Mouse (Mus musculus) limb, embryonic 11.5 days (tissue): ENCODE data around the gene Iqsec3. TPM values are rescaled to one million over a fixed set of nuclear protein-coding genes. Genes with fewer than 3 reads are reported as not detected.

Experiments
- ATAC-seq: fragments of 200-750 bp; cut with Nextera tagmentation; 2 replicates; pipeline ENCODE4 v1.8.0; 2017; ENCODE audit warnings: low read depth; ENCODE audit not compliant: insufficient number of reproducible peaks, low FRiP score, low TSS enrichment
- DNase-seq: peaks from one replicate; pipeline ENCODE4 v3.0.0-alpha.2; 2015; ENCODE audit warnings: low spot score
- H3K27ac ChIP-seq: fragments of 300-500 bp; sonication (generic); replicated peaks from 2 replicates; pipeline ENCODE4 v1.5.1; 2014; ENCODE audit warnings: low read depth, mild to moderate bottlenecking, low read length
- H3K27me3 ChIP-seq: fragments of 300-500 bp; sonication (generic); 2 replicates; pipeline ENCODE4 v1.6.1; 2014; ENCODE audit warnings: mild to moderate bottlenecking, low read length, mixed read lengths; ENCODE audit not compliant: control insufficient read depth, insufficient read depth
- H3K36me3 ChIP-seq: fragments of 300-500 bp; sonication (generic); 2 replicates; pipeline ENCODE4 v1.6.1; 2014; ENCODE audit warnings: mild to moderate bottlenecking, low read length, moderate library complexity, mixed read lengths; ENCODE audit not compliant: control insufficient read depth, insufficient read depth
- H3K4me1 ChIP-seq: fragments of 300-500 bp; sonication (generic); 2 replicates; pipeline ENCODE4 v1.6.1; 2014; ENCODE audit warnings: low read length, mixed read lengths; ENCODE audit not compliant: control insufficient read depth, insufficient read depth
- H3K4me2 ChIP-seq: fragments of 300-500 bp; sonication (generic); 2 replicates; pipeline ENCODE4 v1.6.1; 2014; ENCODE audit warnings: low read depth, mild to moderate bottlenecking, moderate library complexity; ENCODE audit not compliant: severe bottlenecking
- H3K4me3 ChIP-seq: fragments of 300-500 bp; sonication (generic); 2 replicates; pipeline ENCODE4 v1.5.1; 2014; ENCODE audit warnings: low read depth, low read length
- H3K9ac ChIP-seq: fragments of 300-500 bp; sonication (generic); 2 replicates; pipeline ENCODE4 v1.6.1; 2014; ENCODE audit warnings: mild to moderate bottlenecking, low read length
- H3K9me3 ChIP-seq: fragments of 300-500 bp; sonication (generic); 2 replicates; pipeline ENCODE4 v1.6.1; 2016; ENCODE audit warnings: low read length; ENCODE audit not compliant: control insufficient read depth
- WGBS: fragments of 180-500 bp; shearing (Covaris S2); extraction: QIAGEN DNeasy Blood & Tissue Kit; methylation state at CpG from one replicate; pipeline ENCODE4 v1.1.7; 2014; 5-methylcytosine and 5-hydroxymethylcytosine counted together
- polyA plus RNA-seq: library from polyadenylated mRNA; unstranded; fragments of >200 nt; fragmentation: Nextera tagmentation; extraction: Ambion mirVana; gene quantifications from 2 replicates; pipeline ENCODE4 v1.2.1, GENCODE M21; 2014

The Iqsec3 gene
- polyA plus RNA-seq, 1 experiment from 2014 or later = 0.07 TPM

DNA sequence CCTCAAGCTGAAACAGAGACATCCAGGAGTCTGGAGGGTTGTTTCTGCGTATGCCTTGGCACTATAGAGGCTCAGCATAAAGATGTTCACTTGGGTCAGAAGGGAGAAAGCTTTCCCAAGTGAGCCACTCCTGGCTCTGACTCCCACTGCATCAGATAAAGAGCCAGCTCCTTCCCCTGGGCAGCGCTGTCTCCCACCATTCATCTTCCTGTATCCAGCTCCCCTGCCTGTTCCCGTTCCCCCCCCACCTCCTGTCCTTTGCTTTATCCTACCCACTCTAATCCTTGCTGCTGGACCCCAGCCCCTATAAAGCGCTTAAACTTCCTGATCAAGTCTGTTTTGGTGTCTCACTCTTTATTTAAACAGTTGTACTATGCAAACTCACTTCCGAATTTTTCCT is 1.2 kb downstream of the Iqsec3 start:
- Histone ChIP-seq H3K9ac (no peak overlapping the region), H3K4me2 (no peak overlapping the region), H3K9me3 (no peaks in the 10 kb centered on the region), H3K27ac (no peak overlapping the region), H3K4me1 (0 out of 2 replicates have a peak, but pooled peaks cover 3% of the 10 kb centered on the region), H3K27me3 (peaks cover 15% of the 10 kb centered on the region), H3K36me3 (no peaks in the 10 kb centered on the region), H3K4me3 (no peak overlapping the region)
- no peak for ATAC-seq
- DNase-seq = no peak
- WGBS = 38% methylated on average over 5 of the region's 5 CpGs

DNA sequence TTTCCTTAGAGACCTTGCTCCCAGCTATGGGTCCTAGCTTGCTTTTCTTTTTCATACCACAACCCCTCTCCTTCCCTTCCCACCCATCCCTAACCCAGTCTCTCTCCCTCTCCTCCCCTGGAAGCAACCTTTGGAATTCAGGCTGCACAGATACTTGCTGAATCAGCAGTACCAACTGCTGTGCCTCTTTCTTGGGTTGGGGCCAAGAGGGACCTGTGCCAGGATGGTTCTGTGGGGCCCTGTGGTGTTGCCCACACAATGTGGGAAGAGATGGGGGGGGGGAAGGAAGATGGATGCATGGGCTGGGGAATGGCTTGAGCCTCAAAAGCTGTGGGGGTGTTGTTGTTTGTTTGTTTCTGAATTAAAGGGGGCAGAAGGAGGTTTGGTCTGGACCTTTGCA is 5.2 kb downstream of the Iqsec3 start:
- Histone ChIP-seq H3K27ac (no peak overlapping the region), H3K4me1 (no peaks in the 10 kb centered on the region), H3K36me3 (no peaks in the 10 kb centered on the region), H3K4me3 (no peak overlapping the region), H3K4me2 (no peak overlapping the region), H3K9me3 (no peaks in the 10 kb centered on the region), H3K27me3 (0 out of 2 replicates have a peak, but pooled peaks cover 5% of the 10 kb centered on the region), H3K9ac (no peak overlapping the region)
- ATAC-seq (no peak), DNase-seq (no peak)

DNA sequence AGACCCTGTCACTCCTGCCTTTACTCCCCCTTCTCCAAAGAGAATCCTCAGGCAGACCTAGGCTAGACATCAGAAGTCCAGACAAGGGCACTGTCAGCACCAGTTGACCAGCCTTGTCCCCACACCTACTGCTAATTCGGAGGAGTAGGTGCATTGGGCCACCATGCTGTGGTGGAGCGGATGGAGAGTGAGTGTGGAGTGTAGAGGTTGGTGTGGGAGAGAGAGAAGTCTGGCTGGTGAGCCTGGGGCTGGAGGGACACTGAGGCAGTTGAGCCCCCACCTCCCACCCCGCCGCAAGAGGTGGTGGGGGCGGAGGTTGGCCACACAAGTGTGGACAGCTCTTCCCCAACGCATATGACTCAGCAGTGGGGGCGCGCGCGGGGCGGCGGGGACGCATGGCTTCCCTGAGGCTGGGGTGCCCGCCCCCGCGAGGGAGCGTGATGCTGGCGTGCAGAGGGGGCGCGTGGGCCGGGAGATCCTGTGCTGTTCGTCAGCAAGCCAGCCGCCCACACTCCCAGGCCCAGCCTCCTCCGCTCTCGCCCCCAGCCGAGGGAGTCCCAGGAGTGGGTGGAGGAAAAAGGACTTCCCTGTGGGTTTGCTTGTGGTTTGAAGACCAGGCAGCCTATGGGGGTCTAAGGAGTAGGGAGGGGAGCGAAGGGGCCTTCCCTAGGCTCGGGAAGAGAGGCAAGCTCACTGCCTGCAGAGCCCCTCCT is 10.7 kb downstream of the Iqsec3 start:
- no peak for ATAC-seq
- Histone ChIP-seq H3K9ac (no peak overlapping the region), H3K4me1 (0 out of 2 replicates have a peak, but pooled peaks cover 2% of the 10 kb centered on the region), H3K4me2 (peak overlapping the region; percentile 15; the same call in 1 of the 2 replicates), H3K27me3 (peaks cover 3% of the 10 kb centered on the region; the same call in 1 of the 2 replicates), H3K4me3 (no peak overlapping the region), H3K27ac (no peak overlapping the region), H3K9me3 (no peaks in the 10 kb centered on the region), H3K36me3 (no peaks in the 10 kb centered on the region)
- no peak for DNase-seq
- 3% methylated on average over 28 of the region's 28 CpGs for WGBS

DNA sequence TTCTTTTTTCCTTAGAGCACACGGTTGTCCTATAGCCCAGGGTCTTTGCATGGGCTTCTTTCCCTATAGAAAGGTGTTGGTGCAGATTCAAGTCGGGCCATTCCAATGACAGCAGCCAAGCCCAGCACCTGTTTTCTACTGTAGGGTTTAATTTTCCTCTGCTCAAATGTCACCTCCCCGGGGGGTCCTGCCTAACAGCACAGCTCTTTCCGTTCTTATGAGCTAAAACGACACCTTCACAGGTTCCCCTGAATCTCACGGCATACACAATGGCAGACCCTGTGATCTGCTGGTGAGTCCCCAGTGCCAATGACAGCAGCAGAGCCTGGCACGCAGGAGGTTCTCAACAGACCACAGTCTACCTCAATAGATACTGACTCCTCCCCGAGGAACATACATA is 16.1 kb downstream of the Iqsec3 start:
- H3K4me1 ChIP-seq = peaks cover 8% of the 10 kb centered on the region; the same call in 1 of the 2 replicates
- WGBS = 53% methylated on average over 8 of the region's 8 CpGs
- DNase-seq (no peak), ATAC-seq (no peak)
- no peak overlapping the region for H3K4me3 ChIP-seq
- no peaks in the 10 kb centered on the region for H3K36me3 ChIP-seq
- no peaks in the 10 kb centered on the region for H3K9me3 ChIP-seq
- no peak overlapping the region for H3K9ac ChIP-seq
- H3K27me3 ChIP-seq = no peaks in the 10 kb centered on the region
- no peak overlapping the region for H3K4me2 ChIP-seq
- no peak overlapping the region for H3K27ac ChIP-seq

DNA sequence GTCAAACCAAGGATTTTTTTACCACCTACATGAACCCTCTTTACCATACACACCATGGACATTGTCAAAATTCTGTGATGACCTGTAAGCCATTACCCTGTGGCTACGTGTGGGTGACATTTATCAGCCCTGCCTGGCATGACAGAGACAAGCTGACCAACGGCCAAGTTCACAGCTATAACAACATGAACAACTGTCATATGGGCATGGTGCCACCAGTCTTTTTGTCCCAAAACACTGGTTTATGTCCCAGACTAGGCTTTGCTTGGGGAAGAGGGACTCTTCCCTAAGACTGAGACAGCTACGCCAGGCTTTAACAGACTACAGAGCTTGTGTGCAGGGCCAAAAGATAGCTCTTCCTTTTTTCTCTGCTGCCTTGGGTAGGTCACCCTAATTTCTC is 16.8 kb downstream of the Iqsec3 start:
- H3K4me1 ChIP-seq = peaks cover 8% of the 10 kb centered on the region; the same call in 1 of the 2 replicates
- no peaks in the 10 kb centered on the region for H3K9me3 ChIP-seq
- DNase-seq (no peak), ATAC-seq (no peak)
- no peak overlapping the region for H3K9ac ChIP-seq
- no peaks in the 10 kb centered on the region for H3K36me3 ChIP-seq
- WGBS = 87% methylated on average over 3 of the region's 3 CpGs
- H3K4me2 ChIP-seq = no peak overlapping the region
- no peak overlapping the region for H3K27ac ChIP-seq
- no peak overlapping the region for H3K4me3 ChIP-seq
- H3K27me3 ChIP-seq = no peaks in the 10 kb centered on the region

DNA sequence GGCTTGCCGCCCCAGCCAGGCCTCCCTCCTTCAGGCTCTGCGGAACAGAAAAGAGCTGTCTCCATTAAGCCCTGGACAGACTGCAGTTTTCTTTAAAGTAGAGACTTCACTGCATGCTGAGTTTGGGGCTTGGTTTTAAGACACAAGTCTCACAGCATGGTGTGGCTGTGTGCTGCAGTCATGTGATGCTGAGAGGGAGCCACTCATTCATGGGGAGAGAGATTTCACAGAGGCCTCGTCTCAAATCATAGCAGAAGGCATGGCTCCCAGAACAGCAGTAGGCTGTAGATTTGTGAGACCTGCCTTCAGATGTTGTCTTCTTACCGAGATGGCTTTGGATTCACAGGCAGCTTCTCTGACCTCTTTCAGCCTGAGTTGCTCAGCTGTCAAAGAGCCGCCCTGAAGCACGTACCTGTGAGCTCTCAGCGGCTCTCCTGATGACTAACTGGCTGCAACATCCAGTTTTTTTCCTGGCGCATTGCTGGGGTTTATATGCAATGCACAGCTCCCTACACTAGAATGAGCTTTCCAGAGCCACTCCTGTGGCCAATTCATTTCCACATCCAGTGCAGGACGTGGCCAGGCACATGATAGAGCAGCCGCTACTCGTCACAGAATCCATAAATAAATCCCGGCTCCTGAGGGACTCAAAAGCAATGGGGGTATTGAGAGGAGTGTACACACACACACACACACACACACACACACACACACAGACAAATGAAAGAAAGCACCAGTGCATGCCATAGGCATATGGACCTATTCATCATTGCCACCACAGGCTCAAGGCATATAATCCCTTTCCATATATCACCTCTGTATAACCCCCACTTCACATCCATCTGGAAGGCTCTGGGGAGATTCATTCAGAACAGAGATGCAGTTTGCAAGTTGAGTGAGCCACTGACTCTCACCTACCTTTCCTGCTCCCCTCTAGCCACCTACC is 18.7 kb downstream of the Iqsec3 start:
- ATAC-seq (no peak), DNase-seq (no peak)
- Histone ChIP-seq H3K4me1 (peaks cover 8% of the 10 kb centered on the region; the same call in 1 of the 2 replicates), H3K27me3 (no peaks in the 10 kb centered on the region), H3K27ac (no peak overlapping the region), H3K9ac (no peak overlapping the region), H3K9me3 (no peaks in the 10 kb centered on the region), H3K4me2 (no peak overlapping the region), H3K36me3 (no peaks in the 10 kb centered on the region), H3K4me3 (no peak overlapping the region)
- WGBS = 62% methylated on average over 12 of the region's 12 CpGs

DNA sequence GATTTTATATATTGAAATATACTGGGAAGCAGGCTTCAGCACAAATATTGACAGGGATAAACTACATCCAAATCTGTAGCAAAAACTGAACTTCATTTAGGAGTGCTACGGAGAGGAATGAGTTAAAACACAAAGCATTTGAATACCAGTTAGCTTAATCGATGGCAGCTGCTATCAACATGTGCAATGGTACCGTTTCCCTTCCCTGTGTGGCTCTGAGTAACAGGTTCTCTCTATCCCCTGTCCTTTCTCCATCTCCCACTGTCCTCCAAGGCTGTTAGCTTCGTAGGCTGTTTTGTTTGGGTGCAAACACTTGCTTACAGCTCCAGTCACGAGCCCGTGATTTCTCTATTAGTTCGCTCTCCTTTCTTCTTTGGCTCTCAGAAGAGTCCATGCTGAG is 19.7 kb downstream of the Iqsec3 start:
- H3K27me3 ChIP-seq = no peaks in the 10 kb centered on the region
- DNase-seq (no peak), ATAC-seq (no peak)
- no peaks in the 10 kb centered on the region for H3K36me3 ChIP-seq
- WGBS = 47% methylated on average over 7 of the region's 7 CpGs
- no peak overlapping the region for H3K9ac ChIP-seq
- H3K4me1 ChIP-seq = peaks cover 8% of the 10 kb centered on the region; the same call in 1 of the 2 replicates
- H3K27ac ChIP-seq = no peak overlapping the region
- no peak overlapping the region for H3K4me3 ChIP-seq
- H3K9me3 ChIP-seq = no peaks in the 10 kb centered on the region
- H3K4me2 ChIP-seq = no peak overlapping the region

DNA sequence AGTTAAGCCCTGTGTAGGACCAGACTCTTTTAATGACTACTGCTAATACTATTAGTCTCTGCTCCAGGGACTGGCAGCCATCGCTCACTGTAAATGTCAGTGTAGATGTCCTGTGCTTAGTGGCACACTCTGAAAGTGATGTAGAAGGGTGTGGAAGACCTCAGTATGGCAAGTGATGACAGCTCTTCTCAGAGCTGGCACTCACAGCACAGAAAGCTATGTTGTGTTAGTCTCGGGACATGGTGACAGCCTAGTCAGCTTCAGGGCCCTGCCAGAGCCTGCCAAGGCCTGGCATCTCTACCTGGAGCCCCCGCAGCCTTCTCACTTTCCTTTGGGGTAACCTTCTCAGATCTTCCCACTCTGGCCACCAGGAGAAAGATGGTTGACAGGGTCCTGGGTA is 21.8 kb downstream of the Iqsec3 start:
- Histone ChIP-seq H3K27ac (no peak overlapping the region), H3K4me3 (no peak overlapping the region), H3K4me2 (no peak overlapping the region), H3K9ac (no peak overlapping the region), H3K27me3 (no peaks in the 10 kb centered on the region), H3K9me3 (no peaks in the 10 kb centered on the region), H3K4me1 (peaks cover 5% of the 10 kb centered on the region; the same call in 1 of the 2 replicates), H3K36me3 (no peaks in the 10 kb centered on the region)
- DNase-seq = no peak
- 83% methylated on average over 3 of the region's 3 CpGs for WGBS
- ATAC-seq = no peak
